Mouse (Mus musculus) spleen, postnatal 10 days (tissue): ENCODE data around the gene 4921539E11Rik.

ENCODE experiments used
- DNase-seq, 2 experiments: peaks; one replicate each; pipeline ENCODE4 v3.0.0; 2021 to 2022; ENCODE audit warnings: low spot score in 2 of 2

The 4921539E11Rik gene

GRCm38 (mm10) chr4:103232156-103232555 is 58.5 kb downstream of the 4921539E11Rik start:
- no peak for DNase-seq

GRCm38 (mm10) chr4:103222854-103223253 is 67.8 kb downstream of the 4921539E11Rik start:
- no peak for DNase-seq

- no peak for DNase-seq
Observed at GRCm38 (mm10) chr4:103221789-103222188, 68.9 kb downstream of the 4921539E11Rik start.

GRCm38 (mm10) chr4:103219011-103219410 is 71.7 kb downstream of the 4921539E11Rik start:
- DNase-seq, result no peak

- DNase-seq, result no peak
Observed at GRCm38 (mm10) chr4:103216046-103216445, 74.6 kb downstream of the 4921539E11Rik start.

- peak; percentile 74 to 81 for DNase-seq
Observed at GRCm38 (mm10) chr4:103214925-103215820, 75.5 kb downstream of the 4921539E11Rik start, which contains the start of gene Slc35d1. Gene Slc35d1, minus strand, starts transcription at chr4:103215164.

- peak; percentile 73 to 78 for DNase-seq
Observed at GRCm38 (mm10) chr4:103214498-103214924, 76.2 kb downstream of the 4921539E11Rik start.

GRCm38 (mm10) chr4:103213859-103214497 is 76.7 kb downstream of the 4921539E11Rik start:
- DNase-seq, result peak in 1 of 2 experiments; percentile 31

GRCm38 (mm10) chr4:103208553-103208952 is 82.1 kb downstream of the 4921539E11Rik start:
- DNase-seq, result no peak

- DNase-seq, result no peak
Observed at GRCm38 (mm10) chr4:103203646-103204045, 87.0 kb downstream of the 4921539E11Rik start.

- DNase-seq, result no peak
Observed at GRCm38 (mm10) chr4:103200046-103200445, 90.6 kb downstream of the 4921539E11Rik start.

- DNase-seq, result no peak
Observed at GRCm38 (mm10) chr4:103199086-103199485, 91.6 kb downstream of the 4921539E11Rik start.

- no peak for DNase-seq
Observed at GRCm38 (mm10) chr4:103197401-103197800, 93.3 kb downstream of the 4921539E11Rik start.

- DNase-seq, result no peak
Observed at GRCm38 (mm10) chr4:103192421-103192820, 98.2 kb downstream of the 4921539E11Rik start.

- peak in 1 of 2 experiments; percentile 34 for DNase-seq
Observed at GRCm38 (mm10) chr4:103188786-103189640, 101.7 kb downstream of the 4921539E11Rik start.
